Mouse (Mus musculus) WW6 (cell line): ENCODE results near the gene Katnb1.

ENCODE experiments used
- DNase-seq: peaks from one replicate; pipeline ENCODE4 v3.0.0-alpha.2; 2013; ENCODE audit warnings: low read depth, low spot score

Katnb1 gene

DNA sequence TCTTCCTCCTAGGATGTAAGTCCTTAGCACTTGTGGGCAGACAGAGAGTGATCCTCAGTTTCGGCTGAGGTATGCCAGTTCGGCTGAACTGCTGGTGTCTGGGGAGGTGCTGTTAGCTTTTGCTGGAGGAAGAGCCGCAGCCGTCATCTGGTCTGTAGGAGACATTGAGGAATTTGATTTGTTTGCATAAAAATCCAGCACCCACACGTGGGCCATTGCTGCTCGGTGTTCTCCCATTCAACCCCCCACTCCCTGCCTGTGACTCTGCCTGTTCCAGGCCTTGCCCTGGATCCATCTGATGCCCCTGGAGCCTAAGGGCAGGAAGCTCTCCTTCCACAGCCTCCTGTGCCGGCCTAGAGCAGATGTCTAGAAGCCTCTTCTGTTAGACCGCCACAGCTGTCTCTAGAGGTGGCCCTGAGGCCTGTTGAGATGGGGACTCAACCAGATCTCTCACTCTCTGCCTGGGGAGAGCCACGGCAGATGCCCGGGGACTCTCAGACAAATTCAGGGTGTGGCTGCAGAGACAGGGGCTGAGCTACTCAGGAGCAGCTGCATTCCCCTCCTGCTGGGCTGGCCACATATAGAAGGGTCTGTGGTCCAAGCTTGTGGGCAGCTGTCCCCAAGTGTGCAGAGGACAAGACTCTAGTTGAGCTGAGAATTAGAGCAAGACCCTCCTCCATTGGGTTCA is 3.9 kb downstream of the Katnb1 start:
- DNase-seq: no peak

GRCm38 (mm10) chr8:95085432-95086141 is 4.6 kb downstream of the Katnb1 start:
- DNase-seq: no peak

DNA sequence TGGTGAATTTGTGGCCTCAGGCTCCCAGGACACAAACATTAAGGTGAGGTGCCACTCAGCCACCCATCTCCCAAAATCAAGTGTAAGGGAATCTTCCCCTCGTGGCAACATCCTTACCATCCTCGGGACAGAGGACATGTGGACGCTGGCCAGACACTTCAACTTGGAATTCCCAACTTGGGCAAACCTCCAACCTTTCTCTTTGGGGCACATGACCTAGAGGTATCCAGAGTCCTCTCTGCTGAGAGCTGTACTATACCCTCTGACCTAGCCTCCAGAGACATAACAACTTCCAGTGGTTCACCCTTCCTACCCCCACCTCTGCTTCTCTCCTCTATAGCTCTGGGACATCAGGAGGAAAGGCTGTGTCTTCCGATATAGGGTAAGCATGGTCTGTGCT is 12.6 kb downstream of the Katnb1 start:
- DNase-seq: no peak

DNA sequence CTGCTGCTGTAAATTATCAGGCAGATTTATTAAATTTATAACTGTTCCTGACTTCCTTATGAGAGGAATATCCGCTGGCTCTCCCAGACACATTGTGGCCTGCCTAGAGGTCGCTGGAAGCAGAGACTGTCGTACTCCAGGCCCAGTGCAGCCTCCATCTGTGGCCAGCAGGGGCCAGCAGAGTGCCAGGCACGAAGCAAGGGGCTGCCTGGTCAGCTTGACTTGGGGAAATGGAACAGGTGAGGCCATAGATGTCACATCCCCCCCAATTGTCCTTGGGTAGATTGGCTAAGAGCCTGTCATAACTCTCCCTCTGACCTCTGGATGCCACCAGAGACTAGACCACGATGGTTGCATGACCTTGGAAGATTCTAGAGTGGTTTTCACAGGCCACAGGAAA is 18.0 kb downstream of the Katnb1 start:
- DNase-seq: no peak

DNA sequence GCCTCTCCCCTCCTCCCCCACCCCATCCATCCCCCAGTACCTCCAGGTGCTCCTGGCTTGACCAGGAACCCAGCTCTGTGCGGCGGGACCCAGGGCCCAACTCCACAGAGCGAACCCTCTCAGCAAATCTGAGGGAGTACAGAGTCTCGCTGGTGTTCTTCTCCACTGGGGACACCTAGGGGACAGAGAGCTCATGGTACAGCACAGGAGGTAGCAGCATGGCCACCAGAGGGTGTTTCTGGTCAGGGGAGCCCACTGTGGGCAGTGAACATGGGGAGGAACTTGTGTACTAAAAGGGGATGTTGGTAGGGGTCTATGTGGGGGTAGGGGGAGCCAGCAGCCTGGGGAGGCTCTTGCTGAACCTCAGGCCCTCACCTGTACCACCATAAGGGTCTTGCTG is 21.0 kb downstream of the Katnb1 start:
- DNase-seq: no peak

DNA sequence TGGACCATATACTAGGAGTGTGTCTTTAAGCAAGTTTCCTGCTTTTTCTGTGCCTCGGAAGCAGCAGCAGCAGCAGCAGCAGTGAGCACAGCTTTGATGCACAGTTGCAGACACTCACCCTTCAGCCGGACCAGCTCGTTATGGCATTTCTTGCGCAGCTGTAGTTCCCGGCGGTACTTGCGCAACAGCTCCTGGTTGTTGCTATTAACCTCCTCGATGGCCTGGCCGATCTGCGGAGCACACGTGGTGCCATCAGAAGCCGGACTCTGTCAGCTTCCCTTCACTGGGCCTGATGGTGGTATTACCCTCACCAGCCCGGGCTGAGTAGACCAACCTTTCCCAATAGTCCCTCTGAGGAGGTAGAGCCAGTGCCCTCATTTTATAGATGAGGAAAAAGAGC is 26.3 kb downstream of the Katnb1 start:
- no peak for DNase-seq

DNA sequence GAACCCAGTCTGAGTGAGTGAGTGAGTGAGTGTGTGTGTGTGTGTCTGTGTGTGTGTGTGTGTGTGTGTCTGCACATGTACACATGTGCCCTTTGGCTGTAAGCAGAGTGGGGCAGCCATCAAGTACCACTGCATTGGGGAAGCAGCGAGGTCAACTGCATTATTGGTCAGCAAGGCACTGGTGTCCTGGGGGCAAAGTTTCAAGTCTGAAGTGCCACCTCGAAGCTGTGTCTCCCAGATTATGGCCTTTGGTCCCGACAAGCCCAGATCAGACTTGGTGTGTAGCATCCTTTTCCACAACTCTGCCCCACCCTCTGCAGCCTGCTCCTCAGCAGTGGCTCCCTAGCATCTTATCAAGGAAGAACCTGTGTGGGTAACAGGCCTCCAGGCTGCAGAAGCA is 31.6 kb downstream of the Katnb1 start:
- DNase-seq: no peak

- DNase-seq: no peak
Measured at GRCm38 (mm10) chr8:95113108-95113507, 32.1 kb downstream of the Katnb1 start.

- no peak for DNase-seq
Measured at GRCm38 (mm10) chr8:95113750-95114149, 32.8 kb downstream of the Katnb1 start.

DNA sequence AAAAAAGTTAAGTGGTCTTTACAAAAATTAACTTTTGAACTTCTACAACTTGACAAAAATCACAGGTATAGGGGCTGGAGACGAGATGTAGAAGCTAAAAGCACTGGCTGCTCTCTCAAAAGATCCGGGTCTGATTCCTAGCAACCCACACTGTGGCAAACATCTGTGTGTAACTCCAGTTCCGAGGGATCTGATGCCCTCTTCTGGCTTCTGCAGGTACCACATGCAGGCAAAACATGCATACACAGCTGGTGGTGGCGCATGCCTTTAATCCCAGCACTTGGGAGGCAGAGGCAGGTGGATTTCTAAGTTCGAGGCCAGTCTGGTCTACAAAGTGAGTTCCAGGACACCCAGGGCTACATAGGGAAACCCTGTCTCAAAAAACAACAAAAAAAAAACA is 42.5 kb downstream of the Katnb1 start:
- no peak for DNase-seq

DNA sequence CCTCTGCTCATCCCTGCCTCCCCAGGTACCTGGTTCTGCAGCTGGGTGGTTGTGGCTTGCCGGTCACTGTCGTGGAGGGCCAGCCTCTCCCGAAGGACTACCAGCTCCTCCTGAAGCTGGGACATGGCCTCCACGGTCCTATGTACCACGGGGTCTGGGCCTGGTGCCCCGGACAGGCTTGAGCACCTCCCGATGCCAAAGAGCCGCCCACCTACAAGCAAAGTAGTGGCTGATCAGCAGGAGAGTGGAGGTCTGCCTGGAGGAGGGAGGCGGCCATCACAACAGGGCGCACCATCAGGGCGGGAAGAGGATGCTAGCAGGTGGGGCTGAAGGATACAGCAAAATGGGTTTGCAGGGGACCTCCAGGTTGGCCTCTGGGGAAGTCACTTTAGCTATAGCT is 45.5 kb downstream of the Katnb1 start:
- no peak for DNase-seq

- DNase-seq: no peak
Measured at GRCm38 (mm10) chr8:95127658-95128057, 46.7 kb downstream of the Katnb1 start.

GRCm38 (mm10) chr8:95128750-95129260 is 47.8 kb downstream of the Katnb1 start:
- DNase-seq: no peak

DNA sequence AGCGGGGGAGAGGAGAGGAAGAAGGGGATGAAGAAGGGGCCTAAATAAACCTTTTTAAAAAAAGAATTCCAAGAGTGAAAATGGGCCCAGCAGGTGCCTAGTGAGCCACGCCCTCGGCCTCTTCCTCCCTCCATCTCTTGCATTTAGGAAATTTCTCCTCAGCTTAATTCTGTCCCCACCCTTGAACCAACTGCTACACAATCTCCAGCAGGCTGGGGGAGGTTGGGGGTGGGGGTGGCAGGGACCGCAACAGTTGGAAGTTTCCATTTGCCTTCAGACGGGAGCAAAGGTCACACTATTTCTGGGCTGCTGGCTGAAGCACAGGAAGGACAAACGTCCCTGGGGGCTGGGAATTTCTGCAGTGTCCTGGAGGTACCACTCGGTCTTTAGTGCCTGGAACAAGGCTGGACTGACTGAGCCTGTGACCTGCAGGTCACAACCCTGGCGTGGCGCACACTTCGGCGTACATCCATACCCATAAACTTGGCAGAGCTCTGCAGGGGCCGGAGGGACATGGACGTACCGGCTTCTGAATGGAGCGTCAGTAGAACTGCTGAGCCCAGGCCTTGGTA is 50.1 kb downstream of the Katnb1 start:
- no peak for DNase-seq

DNA sequence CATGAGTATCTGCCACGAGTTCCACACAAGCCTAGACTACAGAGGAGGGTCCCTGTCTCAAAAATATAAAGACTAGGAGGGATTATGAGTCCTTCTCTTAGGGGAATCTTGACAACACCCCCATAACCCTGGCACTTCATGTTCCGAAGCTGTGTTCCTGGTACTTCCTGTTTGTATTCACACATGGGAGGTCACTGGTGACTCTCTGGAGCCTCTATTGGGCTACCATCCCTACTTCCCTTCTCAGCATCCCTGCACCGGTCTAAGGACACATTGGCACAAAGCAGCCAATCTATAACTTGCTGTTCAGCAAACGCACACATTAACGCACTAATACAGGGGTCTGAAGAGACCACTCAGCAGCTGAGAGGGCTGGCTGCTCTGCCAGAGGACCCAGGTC is 51.0 kb downstream of the Katnb1 start:
- DNase-seq: no peak

DNA sequence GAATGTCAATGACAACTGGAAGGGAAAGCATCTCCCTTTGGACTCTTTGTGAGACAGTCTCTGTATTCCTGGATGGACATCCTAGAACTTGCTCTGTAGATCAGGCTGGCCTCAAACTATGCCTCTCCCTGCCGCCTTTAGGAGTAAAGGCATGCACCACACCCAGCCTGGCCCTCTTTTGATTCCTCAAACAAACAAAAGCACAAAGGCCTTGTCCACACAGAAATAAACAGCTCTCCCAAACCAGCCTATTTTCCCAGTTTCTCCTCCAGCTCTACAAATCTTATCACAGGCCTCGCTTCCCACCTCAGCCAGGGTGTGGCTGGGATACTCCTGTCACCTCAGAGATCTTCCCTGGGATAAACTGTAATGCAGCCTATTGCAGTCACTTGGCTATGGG is 53.2 kb downstream of the Katnb1 start:
- DNase-seq: no peak

- DNase-seq: no peak
Measured at GRCm38 (mm10) chr8:95135242-95135641, 54.3 kb downstream of the Katnb1 start.

DNA sequence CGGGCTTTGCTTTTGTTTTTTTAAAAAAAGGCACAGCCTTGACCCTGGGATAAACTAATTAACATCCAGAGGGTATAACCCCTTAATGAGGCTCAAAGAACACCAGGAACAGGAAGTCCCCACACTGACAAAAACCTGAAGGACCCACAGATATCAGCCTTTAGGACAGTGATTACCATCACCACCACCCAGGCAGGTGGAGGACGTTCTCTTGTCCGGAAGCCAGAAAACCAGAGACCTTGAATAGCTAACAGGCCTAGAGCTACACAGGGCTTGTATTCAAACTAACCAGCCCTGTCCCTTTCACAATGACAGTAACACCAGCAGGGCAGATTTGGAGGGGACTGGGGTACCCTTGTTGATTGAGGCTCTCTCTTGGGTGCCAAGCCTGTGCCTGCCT is 55.2 kb downstream of the Katnb1 start:
- DNase-seq: no peak

- DNase-seq: no peak
Measured at GRCm38 (mm10) chr8:95137201-95137600, 56.2 kb downstream of the Katnb1 start.

DNA sequence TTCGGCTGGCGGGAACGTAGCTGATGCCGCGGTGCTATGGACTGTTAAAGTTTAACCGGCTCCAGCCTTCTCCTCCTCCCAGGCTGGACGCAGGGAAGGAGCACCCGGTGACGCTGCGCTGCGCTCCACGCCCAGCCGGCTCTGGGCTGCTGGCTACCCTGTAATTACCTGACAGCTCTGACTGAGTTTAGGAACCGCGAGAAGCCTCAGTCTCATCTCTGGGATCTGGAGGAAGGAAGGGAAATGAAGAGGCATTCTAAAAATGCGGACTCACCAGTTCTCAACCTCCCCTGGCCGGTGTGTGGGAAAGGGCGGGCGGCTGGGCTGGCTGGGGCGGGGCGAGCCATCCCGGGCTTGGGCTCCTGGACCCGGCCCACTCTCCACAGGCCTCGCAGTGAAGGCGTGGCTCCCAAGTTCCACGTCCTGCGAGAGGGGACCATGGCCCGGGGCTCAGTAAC is 56.7 kb downstream of the Katnb1 start:
- DNase-seq: no peak

DNA sequence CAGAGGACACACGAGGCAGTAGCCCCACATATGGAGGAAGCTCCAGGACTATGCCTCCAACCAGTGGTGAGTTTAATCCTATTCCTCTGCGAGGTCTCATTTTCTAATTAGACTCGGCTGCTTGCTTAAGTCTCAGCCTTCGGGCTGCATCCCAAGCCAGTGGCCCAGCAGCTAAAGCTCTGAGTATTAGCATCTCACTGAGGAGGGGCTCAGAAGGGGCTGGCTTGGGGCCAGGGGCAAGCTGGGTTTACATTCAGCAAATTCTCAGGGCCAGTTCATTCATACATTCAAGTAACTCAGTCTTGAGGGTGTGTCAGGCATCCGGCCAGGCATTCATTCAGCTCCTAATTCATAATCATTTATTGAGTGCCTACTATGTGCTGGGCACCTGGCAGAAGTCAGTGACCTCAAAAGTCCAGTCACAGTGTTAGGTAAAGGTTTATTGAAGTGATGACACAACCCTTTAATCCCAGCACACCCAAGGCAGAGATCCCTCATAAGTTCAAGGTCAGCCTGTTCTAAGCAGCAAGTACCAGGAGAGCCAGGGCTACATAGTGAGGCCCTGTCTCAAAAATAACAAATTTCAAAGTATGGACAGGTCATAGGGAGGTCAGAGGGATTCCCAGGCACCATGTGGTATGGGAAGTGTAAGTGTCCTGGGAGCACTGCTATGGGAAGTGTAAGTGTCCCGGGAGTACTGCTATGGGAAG is 57.5 kb downstream of the Katnb1 start:
- DNase-seq: no peak

- no peak for DNase-seq
Measured at GRCm38 (mm10) chr8:95139051-95139365, 58.0 kb downstream of the Katnb1 start.
